Mouse (Mus musculus) 3134 (cell line): ENCODE results near the gene Ccm2.

Experiments
- DNase-seq: peaks from one replicate; pipeline ENCODE4 v3.0.0-alpha.2; 2011; ENCODE audit warnings: low spot score; ENCODE audit not compliant: insufficient read length; ENCODE audit errors: extremely low read depth

Ccm2 gene

GRCm38 (mm10) chr11:6528186-6529006, 18.3 kb upstream of the Ccm2 start:
- DNase-seq: peak; percentile 99

- no peak for DNase-seq
These were observed 16.7 kb upstream of the Ccm2 start for GRCm38 (mm10) chr11:6529961-6530360.

- DNase-seq: no peak
These were observed 15.9 kb upstream of the Ccm2 start for GRCm38 (mm10) chr11:6530746-6531145.

- DNase-seq: no peak
These were observed 2.0 kb upstream of the Ccm2 start for GRCm38 (mm10) chr11:6544683-6545082.

GRCm38 (mm10) chr11:6545186-6545856, 1.4 kb upstream of the Ccm2 start:
- no peak for DNase-seq

- no peak for DNase-seq
These were observed 862 bp upstream of the Ccm2 start for GRCm38 (mm10) chr11:6545857-6546192.

GRCm38 (mm10) chr11:6547037-6547680, 472 bp downstream of the Ccm2 start:
- DNase-seq: peak; percentile 77

- DNase-seq: no peak
These were observed 1.1 kb downstream of the Ccm2 start for GRCm38 (mm10) chr11:6547696-6548325.

GRCm38 (mm10) chr11:6549770-6550169, 3.1 kb downstream of the Ccm2 start:
- no peak for DNase-seq

GRCm38 (mm10) chr11:6550201-6550600, 3.5 kb downstream of the Ccm2 start:
- no peak for DNase-seq

GRCm38 (mm10) chr11:6558234-6558633, 11.5 kb downstream of the Ccm2 start:
- no peak for DNase-seq

- DNase-seq: no peak
These were observed 13.3 kb downstream of the Ccm2 start for GRCm38 (mm10) chr11:6559996-6560395.

- DNase-seq: no peak
These were observed 14.1 kb downstream of the Ccm2 start for GRCm38 (mm10) chr11:6560655-6561360.

GRCm38 (mm10) chr11:6561474-6561873, 14.8 kb downstream of the Ccm2 start:
- DNase-seq: no peak

GRCm38 (mm10) chr11:6562359-6562758, 15.7 kb downstream of the Ccm2 start:
- no peak for DNase-seq

- DNase-seq: no peak
These were observed 16.5 kb downstream of the Ccm2 start for GRCm38 (mm10) chr11:6563201-6563600.

- DNase-seq: no peak
These were observed 19.8 kb downstream of the Ccm2 start for GRCm38 (mm10) chr11:6566496-6566895.

- DNase-seq: no peak
These were observed 21.3 kb downstream of the Ccm2 start for GRCm38 (mm10) chr11:6567951-6568350.

- no peak for DNase-seq
These were observed 22.1 kb downstream of the Ccm2 start for GRCm38 (mm10) chr11:6568584-6569409.

- DNase-seq: no peak
These were observed 22.7 kb downstream of the Ccm2 start for GRCm38 (mm10) chr11:6569410-6569777.
